Mouse (Mus musculus) right cerebral cortex, postnatal 10 days (tissue): ENCODE results near the gene Pdzd2.

ENCODE experiments used
- DNase-seq, 2 experiments: peaks; one replicate each; pipeline ENCODE4 v3.0.0; 2021; ENCODE audit warnings: low spot score in 2 of 2

Gene Pdzd2

DNA sequence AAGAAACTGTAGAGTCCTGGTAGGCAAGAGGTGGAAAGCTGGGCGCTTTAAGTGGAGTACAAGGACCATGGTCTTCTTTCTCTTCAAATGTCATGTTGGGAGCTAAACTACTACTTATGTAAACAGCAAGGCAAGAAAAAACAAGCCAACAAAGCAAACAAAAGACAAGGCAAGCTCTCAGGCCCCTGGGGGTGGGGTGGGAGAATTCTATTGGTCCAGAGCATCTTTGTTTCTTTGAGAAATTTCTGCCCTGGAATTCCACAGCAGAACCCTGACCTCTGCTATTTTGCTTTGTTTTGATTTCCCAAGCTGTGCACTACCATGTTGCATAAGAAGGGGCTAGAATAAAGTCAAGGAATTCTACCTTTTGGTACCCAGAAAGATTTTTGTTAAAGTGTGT, 307.4 kb downstream of the Pdzd2 start:
- no peak for DNase-seq

DNA sequence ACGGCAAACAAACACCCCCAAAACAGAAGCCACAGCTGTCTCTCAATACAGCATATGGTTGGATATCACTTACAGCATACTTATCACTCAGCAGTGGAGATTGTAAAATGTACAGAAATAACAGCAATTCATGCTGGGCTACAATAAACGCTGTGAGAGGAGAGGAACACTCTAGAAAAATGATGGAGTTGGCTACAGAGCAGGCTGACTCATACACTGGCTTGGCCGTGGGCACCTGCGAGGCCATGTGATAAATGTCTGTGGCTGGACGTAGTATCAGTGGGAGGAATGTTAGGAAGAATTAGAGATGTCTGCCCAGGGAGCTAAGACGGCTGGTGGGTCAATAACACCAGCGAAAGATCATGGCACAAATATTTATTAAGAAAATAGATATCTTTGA, 308.0 kb downstream of the Pdzd2 start:
- DNase-seq = no peak

DNA sequence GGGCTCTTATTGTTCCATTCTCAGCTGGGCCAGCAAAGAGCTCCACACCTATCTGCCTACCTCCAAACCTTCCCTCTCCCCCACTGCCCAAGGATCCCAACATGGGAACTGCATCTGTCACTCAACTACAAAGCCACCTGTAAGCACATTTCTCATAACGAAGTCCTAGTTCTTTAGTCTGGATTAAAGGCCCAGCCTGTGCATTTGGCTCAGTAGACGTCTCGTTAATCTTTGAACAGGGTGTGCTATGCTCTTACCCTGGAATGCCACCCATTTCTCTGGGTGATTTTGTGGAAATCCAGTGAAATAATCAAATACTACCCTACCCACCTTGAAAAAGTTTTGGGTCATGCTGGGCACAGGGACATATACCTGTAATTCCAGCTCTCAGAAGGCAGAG, 308.5 kb downstream of the Pdzd2 start:
- no peak for DNase-seq

DNA sequence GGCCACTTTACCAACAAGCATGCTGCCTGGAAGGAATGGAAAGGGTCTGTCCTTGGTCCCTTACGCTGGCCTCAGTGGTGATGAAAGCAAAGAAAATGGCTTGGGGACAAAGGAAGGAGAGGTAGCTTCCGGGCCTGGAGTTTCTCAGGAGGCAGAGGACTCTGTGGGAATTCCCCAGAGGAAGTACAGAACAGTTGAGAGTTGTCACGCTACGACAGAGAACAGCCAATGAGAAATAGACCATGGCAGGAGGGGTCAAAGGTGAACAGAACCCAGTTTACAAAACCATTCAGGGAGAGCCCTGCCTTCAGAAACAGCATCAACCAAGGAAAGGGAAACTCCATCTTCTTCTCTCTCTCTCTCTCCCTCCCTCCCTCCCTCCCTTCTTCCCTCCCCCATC, 309.1 kb downstream of the Pdzd2 start:
- no peak for DNase-seq

DNA sequence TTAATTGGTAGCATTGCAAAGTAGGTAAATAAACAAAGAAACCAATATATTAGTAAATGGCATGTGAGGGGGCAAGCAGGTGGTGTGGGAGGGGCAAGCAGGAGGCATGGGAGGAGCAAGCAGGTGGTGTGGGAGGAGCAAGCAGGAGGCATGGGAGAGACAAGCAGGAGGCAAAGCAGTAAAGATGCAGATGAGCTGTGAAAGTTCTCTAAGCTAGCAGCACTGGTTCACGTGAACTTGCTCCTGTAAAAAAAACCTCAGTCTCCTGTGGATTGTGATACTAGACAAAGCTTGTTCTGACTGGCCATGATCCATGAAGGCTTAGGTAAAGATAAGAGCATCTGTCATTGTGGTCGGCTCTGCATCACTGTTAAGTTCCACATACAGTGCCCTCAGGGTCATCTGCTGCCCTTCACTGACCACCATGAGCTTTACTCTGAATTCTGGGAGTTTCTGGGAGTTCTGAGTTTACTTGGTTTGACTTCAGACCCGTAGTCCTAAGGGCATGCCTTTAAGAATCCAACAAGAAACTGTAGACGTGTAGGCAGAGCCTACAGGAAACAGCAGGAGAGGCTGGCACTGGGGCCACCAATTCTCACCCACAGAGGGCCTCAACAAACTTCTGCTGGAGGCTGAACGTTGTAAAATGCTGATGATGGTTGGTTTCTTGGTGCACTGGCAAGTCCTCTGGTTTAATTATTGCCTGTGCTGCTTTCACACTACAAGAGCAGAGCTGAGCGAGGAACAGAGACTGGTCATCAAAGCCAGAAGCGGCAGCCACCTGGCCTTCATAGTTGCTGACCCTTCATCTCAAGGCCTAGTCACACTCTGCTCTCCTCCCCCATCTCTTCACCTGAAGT, 309.9 kb downstream of the Pdzd2 start:
- no peak for DNase-seq

DNA sequence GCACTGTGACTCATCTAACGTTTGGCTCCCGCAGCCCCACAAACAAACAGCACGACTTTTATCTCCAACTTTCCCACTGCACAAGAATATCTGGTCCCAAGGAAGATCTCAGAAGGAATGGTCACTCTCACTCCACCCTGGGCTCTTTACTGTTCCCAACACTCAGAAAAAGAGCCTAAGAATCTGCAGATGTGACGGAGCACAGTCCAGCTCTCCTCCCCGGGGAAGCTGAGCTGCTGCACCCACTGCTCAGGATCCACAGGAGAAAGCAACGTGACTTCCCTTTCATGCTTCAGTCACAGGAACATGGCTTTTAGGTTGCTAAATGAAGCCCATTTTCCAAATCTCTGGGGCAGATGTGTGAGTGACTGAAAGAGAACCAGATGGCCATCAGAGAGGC, 311.9 kb downstream of the Pdzd2 start:
- no peak for DNase-seq

DNA sequence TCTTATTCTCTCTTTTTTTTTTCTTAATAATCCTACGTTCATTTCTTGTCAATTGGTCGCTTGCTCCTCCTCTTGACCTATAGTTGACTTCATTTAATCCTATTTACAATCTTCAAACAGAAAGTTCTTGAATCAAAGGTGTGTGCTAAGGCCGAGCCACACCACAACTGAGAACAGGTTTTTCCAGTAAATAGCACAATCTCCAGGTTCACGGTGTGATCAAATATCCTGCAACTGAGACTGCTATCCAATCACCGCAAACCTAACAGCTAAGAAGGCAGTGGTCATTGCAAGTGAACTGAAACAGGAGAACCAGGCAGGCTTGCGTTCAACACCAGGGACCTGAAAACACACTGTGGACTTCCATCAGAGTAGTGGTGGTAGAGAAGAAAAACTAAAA, 313.4 kb downstream of the Pdzd2 start:
- no peak for DNase-seq

DNA sequence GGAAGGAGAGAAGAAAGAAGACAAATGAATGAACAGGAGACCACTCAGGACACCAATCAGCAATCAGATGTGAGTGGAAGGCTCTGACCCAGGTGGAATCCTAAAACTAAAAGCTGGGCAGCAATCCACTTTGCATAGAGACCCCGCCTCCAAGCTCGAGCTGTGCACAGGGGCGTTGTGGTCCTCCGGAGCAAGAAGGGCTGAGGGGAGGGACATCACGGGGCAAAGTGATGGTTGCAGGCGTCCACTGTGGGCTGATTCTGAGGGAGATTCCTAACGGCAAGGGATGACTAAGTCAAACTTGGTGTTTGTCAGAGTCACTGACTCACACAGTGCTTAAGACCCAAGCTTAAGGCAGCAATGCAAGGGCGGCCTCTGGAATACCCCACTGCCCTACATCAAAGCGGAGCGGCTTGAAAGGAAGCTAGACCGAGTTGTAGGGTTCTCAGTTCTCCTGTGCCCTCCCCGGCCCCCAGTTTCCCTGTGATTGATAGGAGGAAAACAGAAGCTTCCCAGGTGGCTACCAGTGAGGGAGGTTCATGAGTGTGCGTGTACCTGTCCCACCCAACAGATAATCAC, 314.6 kb downstream of the Pdzd2 start:
- no peak for DNase-seq

DNA sequence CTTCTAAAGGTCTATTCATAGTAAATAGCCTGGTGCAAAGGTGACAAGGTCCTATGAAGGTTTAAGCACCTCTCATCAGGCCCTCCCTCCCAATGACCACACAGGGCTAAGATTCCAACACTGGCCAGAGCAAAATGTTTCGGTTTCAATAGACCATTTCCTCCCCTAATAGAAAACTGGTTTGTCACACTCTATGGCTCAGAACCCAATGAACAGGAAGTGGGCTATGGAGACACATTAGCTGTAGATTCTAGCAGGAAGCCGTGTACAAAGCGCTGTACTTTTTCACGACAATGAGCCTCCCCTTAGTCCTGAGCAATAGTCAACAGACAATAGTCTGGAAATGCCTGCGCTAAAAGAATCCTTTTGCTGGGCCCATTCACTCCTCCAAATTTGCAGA, 315.5 kb downstream of the Pdzd2 start:
- no peak for DNase-seq

DNA sequence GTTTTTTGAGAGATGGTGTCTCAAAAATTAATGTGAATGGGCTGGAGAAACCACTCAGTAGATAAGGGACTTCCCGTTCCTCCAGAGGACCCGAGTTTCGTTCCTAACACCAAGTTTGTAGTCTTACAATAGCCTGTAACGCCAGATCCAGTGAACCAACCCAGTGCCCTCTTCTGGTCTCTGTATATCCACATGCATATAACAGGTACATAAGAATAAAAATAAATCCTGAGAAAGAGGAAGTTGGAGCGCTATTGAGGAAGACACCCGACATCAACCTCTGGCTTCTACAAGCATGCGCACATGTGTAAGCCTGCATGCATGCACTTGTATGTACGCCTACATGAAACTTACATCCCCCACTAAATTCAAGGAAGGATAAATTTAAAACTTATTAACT, 318.8 kb downstream of the Pdzd2 start:
- DNase-seq = no peak

DNA sequence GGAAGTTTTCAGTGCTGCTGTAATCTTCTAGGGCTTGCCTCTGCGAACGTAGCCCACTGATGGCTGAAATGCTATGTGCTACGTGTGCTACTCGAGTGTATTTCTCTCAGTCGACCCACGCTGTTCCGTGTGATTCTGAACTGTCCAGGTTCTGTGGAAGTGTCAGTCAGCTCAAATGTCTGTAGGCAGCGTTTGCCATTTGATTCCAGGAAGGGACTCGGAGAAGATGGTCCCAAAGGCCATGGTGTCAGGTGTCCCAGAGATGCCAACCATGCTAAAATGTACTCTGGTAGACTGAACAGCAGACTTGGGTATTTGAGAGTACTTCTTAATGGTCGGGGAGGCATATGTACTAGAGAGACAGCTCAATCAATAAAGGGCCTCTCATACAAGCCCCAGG, 319.3 kb downstream of the Pdzd2 start:
- DNase-seq = no peak

DNA sequence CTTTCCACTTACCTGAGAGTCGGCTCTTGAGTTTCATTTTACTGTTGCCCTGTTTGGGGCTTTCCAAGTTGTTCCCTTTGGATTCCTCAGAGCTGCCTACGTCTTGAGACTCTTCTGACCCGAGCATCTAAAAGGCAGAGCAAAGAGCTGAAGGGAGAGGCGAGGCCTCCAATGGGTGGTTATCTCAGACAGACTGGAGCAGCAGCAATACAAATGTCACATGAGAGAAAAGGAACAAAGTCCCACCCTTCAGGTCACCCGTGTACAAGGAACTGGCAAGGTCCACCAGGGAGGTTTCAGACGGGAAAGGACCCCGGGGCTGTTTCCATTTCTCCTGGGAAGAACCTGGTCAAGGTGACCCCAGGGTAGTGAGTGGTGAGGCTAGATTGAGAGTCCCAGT, 320.3 kb downstream of the Pdzd2 start:
- no peak for DNase-seq

DNA sequence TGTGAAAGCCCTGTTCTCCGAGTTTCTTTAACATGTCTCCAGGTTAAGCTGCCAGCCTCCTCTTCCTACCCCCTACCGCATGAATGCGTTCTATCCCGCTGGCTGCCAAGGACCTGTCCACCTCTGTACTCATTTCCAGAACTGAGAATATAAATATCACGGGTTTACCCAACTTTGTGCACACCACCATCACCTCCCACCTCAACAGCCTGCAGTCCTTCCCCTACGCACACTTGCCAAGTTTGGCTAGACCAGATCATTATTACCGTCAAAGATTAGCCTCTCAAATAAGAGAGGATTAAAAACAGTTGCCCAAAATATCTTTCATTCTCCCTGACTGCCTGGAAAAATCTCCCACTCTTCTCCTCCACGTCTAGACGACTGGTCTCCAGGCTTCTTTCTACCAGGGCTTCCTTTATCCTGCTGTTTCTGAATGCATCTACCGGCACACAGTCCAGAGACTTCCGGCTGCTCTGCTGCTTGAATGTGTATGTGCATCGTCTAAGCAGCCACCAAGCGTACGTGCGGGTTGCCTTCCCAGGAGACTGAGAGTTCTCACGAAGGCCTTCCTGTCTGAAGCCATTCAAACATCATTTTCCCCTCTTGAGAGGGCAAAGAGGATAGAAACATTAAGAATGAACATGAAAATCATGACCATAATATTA, 324.1 kb downstream of the Pdzd2 start:
- no peak for DNase-seq

DNA sequence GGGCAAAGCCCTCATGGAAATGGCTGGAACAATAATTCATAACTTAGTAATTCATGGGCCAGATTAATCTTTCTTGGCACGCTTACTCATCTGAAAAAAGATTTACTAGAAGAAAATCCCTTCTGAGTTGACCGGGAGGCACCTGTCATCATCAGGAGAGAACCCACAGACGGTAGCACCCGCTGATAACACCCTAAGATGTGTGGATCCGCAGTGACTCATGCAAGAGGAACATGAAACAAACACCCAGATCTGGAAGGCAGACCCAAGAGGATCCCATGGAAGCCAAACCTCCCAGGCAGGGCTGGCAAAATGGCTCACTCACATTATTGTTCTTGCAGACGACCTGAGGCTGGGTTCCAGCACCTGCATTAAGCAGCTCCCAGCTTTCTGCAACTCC, 325.0 kb downstream of the Pdzd2 start:
- DNase-seq = no peak

DNA sequence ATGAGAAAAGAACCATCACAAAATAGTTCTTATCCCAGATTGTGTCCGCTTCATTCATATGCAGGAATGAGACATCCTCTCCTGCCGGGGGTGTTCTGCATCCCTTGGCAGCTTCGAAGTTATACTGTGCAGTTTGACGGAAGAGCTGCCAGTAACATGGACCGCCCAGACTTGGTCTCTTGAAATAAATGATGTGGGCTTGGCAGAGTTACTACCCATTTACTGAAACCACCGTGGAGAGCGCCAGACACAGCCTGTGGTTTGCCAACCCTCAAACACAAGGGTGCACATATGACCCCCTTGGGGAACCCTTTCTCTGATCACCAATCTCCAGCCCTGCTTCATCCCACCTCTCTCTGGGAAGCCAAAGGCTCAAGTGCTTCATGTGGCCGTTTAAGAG, 331.5 kb downstream of the Pdzd2 start:
- peak; percentile 61 to 64 for DNase-seq

DNA sequence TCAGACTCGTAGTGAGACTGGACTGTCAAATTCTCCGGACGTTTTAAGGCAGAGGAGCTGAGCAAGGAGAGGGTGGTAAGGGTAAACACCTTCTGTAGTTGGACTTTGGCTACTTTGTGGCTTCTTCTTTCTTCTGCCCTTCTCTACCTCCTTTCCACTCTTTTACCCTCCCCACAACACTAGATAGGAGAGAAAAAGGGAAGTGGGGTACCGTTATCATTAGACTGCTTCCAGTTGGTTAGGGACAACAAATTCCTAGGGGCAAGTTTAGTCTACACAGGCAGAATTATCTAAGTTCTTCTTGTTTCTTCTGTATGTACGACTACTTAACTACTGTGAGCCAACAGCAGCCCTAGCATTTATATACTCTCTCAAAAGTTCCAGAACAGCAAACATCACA, 334.1 kb downstream of the Pdzd2 start:
- no peak for DNase-seq

DNA sequence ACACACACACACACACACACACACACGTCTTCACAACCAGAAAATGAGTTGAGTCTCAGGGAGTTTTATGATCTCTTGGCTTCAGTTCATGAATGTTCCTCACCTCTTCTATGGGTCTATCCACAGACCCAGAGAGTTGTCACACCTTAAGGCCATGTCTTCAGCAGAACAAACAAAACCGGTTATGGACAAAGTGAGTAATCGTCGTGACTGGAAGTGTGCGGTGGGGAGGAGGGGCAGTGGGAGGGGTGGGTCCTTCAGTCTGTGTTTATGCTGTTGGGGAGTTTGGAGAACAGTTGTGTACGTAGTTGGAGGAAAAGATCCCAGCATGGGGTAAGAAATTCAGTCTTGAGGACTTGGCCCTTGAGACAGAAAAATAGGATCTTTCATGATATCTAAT, 342.7 kb downstream of the Pdzd2 start:
- no peak for DNase-seq

DNA sequence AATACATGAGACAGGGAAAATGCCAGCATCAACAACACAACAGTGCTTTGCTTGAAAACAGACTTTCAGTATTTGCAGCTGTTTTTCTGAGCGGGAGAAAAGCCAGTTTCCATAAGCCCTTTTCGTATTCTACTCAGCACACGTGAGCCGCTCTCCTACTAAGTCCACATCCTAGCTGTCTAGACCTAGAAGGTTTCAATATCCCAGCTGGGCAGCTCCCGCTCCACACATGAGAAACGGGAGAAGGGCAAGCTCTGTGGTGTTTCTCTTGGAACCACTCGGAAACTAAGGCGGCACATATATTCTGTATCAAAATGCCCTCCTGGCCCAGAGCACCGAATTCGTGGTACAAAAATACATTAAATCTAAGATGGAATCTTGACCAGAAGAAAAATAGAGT, 345.0 kb downstream of the Pdzd2 start:
- no peak for DNase-seq

DNA sequence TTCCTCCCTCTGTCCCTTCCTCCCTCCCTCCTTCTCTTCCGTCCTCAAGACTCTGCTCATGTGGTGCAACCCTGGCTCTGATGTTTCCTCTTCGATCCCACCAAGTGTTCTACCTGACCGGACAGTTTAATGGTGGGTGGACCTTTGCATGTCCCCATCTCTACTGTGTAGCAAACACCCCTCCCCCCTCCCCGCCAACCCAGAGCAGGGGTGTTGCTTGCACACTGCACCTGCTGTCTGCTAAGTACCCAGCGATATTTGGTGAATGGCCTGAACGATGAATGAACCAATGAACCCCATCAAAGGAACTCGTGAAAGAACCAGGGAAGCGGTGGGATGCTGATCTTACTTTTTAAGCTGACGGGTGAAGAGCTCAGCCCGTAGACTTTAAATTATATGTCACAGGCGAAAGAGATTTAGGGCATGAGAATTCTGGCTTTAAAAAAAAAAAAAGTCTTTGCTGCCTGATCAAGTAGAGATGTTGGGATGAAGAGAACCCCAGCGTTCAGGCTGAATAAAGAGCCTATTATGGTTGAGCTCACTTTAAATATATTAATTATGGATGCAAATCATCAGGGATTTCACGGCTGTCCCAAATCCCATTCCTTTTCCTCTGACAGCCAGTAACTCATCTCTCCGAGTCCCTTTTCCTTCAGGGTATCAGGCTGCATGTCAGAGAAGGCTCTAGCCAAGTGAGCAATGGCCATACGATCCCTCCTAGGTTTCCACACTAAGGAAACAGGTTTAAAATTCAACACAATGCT, 350.8 kb downstream of the Pdzd2 start:
- no peak for DNase-seq

DNA sequence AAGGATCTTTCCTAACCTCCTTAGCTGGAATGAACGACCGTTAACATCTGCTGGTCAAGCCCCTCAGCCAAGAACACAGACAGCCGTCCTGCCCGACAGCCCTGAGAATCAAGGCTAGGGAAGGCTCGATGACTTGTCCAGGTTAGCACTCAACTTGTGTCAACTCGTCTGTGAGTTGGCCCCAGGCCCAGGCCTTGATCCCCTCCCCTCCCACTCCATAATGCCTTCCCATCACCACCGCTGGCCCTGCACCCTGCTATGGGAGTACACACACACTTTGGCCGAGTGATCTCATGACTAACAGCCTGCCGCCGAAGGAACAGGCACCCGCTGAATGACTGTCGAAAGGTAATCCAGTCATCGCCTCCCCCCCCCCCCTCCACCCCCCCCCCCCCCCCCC, 355.0 kb downstream of the Pdzd2 start:
- no peak for DNase-seq

DNA sequence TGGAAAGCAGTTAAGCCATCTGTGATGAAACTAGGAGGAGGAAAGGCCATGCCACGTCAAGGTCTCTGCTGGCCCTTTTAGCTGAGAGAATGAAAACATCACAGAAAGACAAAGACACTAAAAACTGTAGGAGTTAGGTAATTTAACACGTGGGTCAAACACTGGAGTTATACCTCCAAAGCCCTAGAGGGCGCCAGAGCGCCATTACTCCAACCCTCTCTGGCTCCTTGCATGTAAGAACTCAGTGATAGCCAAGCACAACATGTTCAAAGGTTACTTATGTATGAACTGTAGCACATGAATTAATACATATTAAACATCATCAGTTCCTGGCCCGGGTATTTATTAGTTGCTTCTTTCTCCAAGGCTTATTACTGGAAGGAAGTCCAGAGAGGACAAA, 359.2 kb downstream of the Pdzd2 start:
- DNase-seq = no peak

DNA sequence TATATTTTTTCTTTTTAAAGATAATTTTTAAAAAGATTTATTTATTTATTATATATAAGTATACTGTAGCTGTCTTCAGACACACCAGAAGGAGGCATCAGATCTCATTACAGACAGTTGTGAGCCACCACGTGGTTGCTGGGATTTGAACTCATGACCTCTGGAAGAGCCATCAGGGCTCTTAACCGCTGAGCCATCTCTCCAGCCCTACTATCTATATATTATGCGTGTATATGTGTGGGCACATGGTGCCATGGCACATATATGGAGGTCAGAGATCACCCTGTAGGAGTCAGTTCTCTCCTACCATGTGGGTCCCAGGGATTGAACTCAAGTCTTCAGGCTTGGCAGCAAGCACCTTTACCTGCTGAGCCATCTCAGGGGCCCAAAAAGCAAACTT, 359.7 kb downstream of the Pdzd2 start:
- no peak for DNase-seq
